Mouse (Mus musculus): Measurements from ENCODE around the gene Dynlt1f. TPM values are rescaled to one million over a fixed set of nuclear protein-coding genes. Genes with fewer than 3 reads are reported as not detected.
"Not testable (repeated sequence)": the region's sequence is repeated elsewhere in the genome, so short reads cannot be mapped to it uniquely, and the experiment has no call there.

Dynlt1f gene
- total RNA-seq (2015), result 140 and 153 TPM in 2 replicates
- 129 and 141 TPM in 2 replicates for total RNA-seq (2017)

- ATAC-seq (replicated peaks; ENCODE audit: poor library complexity), result peak; percentile 95
Observed at GRCm38 (mm10) chr17:6655567-6656281, at the start of gene Dynlt1f. Gene Dynlt1f, minus strand, starts transcription at chr17:6655900.

DNA sequence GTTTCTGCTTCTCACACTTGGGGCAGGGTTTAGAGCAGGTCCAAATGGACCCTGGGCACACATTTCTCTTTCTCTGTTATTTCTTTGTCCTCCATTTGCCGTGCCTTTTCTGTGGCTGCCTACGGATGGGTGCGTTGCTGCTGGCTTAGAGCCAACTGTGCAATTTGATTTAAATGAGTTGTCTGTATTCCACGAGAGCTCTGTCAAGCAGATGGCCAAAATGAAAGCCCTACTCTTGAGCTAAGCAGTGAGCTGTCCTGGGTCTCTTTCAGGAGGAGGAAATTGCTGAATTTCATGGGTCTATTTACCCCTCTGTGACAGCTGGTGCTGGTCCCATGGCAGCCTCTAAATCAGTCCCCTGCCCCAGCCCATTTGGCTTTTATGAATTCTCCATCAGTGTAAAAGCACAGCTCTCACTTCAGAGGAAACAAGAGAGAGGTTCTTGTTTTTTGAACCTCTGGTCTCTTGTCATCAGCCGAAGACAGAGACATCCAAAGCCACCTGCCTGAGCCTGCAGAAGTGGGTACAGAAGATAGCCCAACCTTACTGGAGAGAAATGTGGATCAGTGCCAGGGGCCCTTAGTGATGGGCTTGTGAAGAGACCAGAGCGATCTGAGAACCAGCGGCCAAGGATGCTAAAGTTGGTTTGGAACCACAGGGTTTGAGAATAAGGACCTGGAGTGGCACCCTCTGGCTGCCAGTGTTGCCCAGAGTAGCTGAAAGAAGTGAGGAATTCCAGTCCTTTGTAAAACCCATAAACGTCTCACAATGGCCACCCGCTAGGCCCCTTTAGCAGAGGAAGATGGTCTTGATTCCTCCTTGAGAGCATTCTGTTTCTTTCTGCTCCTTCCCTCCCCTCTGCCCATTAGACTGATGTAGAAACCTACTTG lies 47.9 kb upstream of the Dynlt1f start:
- ATAC-seq (replicated peaks; ENCODE audit: poor library complexity), result not testable (repeated sequence)

GRCm38 (mm10) chr17:6702625-6703221 lies 47.0 kb upstream of the Dynlt1f start:
- ATAC-seq (replicated peaks; ENCODE audit: poor library complexity), result not testable (repeated sequence)

DNA sequence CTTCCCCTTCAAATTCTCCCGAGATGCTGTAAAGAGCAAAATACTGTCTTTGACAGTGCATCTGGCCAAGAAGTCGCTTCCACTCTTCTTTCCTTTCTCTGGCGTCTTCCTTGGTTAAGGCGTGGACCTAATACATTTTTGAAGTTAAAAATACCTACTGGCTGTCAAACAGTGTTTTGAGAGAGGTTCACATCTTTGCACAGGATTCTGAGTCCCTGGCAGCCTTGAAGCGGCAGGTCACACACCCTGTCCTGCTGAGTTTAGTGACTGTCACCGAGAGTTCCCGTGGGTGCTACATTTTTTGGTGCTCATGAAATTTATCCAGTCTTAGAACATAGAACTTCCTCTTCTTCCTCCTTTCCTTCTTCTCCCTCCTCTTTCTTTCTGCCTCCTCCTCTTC lies 44.4 kb upstream of the Dynlt1f start:
- ATAC-seq (replicated peaks; ENCODE audit: poor library complexity), result not testable (repeated sequence)

DNA sequence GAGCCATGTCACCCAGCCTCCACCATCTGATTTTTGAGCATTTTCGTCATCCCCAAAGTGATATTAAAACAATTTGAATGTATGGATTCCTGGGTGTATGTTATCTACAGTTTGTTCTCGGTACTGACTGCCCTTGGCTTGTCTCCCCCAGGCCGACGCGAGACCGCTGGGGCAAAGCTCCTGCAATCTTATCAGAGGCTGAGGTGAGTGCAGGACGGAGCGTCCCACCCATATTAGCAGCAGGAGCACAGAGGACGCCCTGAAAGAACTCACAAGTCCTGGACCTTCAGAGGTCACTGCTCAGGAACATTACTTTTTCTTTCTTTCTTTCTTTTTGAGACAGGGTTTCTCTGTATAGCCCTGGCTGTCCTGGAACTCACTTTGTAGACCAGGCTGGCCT lies 43.8 kb upstream of the Dynlt1f start:
- ATAC-seq (replicated peaks; ENCODE audit: poor library complexity), result not testable (repeated sequence)

- peak; percentile 98 for ATAC-seq (replicated peaks; ENCODE audit: poor library complexity)
Observed at GRCm38 (mm10) chr17:6697224-6697775, 41.6 kb upstream of the Dynlt1f start.

GRCm38 (mm10) chr17:6696521-6696920 lies 40.8 kb upstream of the Dynlt1f start:
- not testable (repeated sequence) for ATAC-seq (replicated peaks; ENCODE audit: poor library complexity)

DNA sequence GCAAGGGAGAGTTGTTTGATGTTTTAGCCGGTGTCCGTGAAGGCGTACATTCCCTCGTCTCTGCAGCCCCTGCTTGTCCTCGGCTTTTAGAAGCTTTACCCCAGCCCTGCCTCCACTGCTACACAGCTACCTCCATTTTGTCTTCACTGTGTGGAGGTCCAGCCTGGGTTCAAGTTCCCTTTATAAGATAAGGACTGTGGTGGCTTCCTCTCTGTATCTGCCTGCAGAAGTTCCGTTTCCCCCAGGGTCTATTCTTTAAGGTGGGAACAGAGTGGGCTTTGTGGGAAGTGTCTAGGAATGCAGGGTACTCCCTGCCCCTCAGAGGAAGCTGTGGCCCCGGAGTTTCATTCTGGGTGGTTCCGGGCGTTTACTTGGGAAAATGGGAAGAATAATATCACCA lies 40.0 kb upstream of the Dynlt1f start:
- not testable (repeated sequence) for ATAC-seq (replicated peaks; ENCODE audit: poor library complexity)

DNA sequence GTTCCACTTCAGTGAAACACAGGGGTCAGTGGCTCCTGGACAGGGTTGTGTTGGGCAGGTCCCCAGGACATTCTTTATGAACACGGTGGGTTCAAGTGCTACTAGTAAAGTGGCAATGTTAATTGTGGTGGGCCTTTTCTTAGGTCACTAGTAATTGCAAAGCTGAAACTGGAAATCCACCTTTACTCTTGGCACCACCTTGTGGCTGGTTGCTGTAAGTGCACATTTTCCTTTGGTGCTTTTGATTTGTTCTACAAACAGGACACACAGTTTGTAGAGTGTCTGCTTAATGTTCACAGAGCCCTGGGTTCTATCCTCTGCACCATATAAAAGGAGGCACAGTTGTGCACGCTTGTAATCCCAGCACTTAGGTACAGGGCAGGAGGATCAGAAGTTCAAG lies 35.9 kb upstream of the Dynlt1f start:
- ATAC-seq (replicated peaks; ENCODE audit: poor library complexity), result peak; percentile 80

DNA sequence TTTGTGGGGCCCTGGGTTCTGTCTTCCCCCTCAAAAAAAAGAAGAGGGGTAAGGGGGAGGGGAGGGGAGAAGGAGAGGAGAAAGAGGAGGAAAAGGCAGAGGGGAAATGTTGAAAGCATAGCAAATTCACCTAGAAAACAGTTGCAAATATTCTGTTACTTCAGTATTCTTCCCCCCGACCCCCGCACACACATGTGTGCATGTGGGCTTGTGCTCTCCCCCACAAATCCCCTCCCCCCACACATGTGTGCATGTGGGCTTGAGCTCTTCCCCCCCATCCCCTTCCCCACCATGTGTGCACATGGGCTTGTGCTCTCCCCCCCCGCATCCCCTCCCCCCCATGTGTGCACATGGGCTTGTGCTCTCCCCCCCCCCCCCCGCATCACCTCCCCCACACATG lies 33.6 kb upstream of the Dynlt1f start:
- not testable (repeated sequence) for ATAC-seq (replicated peaks; ENCODE audit: poor library complexity)

DNA sequence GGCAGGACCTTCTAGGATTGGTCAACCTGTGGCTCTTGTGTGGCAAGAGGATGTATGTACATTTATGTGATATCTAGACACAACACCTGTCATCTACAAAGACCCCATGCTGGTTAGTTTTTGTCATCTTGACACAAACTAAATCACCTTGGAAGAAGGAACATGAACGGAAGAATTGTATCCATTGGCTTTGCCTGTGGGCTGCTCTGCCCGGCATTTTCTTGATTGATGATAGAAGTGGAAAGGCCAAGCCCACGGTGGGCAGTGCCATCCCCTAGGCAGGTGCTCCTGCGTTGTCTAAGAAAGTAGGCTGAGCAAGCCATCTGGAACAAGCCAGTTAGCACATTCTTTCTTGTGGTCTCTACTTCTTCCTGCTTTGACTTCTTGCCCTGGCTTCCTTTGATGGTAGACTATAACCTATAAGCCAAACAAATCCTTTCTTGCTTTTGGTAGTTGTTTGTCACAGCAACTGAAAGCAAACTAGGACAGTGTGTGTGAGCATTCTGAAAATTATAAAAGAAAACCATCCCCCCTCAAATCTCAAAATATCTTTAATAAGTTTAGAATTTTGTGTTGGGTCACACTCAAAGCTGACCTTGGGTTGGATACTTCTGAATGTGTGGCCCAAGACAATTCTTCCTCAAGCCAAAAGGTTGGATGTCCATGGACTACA lies 30.7 kb upstream of the Dynlt1f start:
- not testable (repeated sequence) for ATAC-seq (replicated peaks; ENCODE audit: poor library complexity)

GRCm38 (mm10) chr17:6685288-6685818 lies 29.7 kb upstream of the Dynlt1f start:
- ATAC-seq (replicated peaks; ENCODE audit: poor library complexity), result peak; percentile 46; the same call in 1 of the 2 replicates

DNA sequence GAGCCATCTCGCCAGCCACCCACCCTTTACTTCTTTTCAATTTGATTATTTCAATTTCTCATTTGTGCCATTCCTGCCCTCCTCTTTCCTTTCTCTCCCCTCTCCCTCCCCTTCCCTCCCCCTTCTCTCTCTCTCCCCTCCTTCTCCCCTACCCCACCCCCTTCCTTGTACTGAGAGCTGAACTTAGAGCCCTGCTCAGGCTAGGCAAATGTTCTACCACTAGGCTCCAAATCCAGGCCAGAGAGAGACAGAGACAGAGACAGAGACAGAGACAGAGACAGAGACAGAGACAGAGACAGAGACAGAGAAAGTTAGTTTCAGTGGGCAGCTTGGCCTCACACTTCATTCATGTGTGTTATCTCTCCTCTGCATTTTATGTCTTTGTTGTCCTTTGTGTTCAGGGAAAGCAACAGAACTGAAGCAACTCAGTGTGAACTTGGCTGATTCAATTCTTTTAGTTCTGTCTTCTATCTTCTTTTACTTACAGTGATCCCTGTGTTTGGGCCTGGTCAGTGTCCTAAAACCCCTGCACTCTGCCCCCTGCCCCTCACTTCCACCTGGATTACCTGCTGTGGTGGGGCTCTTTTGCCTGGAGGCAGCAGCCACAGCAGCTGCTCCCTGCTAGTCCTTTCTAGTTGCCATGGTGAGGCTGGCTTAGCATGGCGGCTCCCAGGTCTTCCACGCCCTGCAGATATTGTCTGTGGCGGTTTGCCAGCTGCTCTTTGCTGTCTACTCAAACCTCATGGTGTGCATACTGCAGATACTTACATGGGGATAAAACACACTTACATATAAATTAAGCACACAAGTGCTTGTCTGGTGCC lies 29.0 kb upstream of the Dynlt1f start:
- ATAC-seq (replicated peaks; ENCODE audit: poor library complexity), result peak; percentile 94

GRCm38 (mm10) chr17:6683702-6684101 lies 28.0 kb upstream of the Dynlt1f start:
- ATAC-seq (replicated peaks; ENCODE audit: poor library complexity), result not testable (repeated sequence)

DNA sequence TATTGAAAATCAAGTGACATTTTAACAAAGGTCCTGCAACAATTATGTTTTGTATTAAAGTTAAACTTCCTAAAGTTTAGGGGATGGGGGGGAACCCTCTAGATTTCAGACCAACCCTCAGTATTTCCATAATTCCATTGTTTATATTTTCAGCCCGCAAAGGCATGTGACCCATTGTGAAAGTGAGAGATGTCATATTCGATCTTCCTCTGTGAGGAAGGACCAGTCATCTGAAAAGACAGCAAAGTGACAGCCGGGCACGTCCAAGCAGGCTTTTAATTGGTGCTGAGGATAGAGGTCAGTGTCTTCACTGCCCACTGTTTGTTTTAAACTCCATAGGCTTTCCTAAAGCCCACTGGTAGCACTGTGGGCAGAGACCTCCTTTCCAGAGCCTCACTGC lies 26.0 kb upstream of the Dynlt1f start:
- ATAC-seq (replicated peaks; ENCODE audit: poor library complexity), result not testable (repeated sequence)

- ATAC-seq (replicated peaks; ENCODE audit: poor library complexity), result peak; percentile 98
Observed at GRCm38 (mm10) chr17:6678063-6678462, 22.4 kb upstream of the Dynlt1f start.

DNA sequence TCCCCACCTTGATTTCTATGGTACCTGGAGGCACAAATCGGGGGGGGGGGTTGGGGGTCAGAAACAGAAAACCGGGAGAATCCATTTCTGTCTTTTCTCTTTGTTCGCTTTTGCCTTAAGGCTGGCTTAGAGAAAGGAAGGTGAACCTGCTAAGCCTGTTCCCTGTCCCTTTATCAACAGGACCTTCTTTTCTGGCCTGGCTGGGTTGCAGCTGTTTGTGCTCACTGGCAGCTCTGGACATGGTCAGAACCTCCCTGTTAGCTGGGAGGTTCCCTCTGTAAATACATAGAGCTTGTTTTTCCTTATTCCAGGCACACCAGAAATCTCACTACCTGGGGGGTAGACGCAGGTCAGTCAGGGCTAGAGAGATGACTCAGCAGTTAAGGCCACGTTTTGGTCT lies 18.6 kb upstream of the Dynlt1f start:
- ATAC-seq (replicated peaks; ENCODE audit: poor library complexity), result not testable (repeated sequence)

GRCm38 (mm10) chr17:6668522-6668921 lies 12.8 kb upstream of the Dynlt1f start:
- ATAC-seq (replicated peaks; ENCODE audit: poor library complexity), result peak; percentile 31; the same call in 1 of the 2 replicates

GRCm38 (mm10) chr17:6665389-6665788 lies 9.7 kb upstream of the Dynlt1f start:
- not testable (repeated sequence) for ATAC-seq (replicated peaks; ENCODE audit: poor library complexity)

All from megakaryocyte progenitor cell, adult 5-6 weeks (primary cell).